Mouse (Mus musculus) cerebellum, adult 2 months (tissue): ENCODE data around the gene Egflam.

Source experiments
- CTCF ChIP-seq: fragments of 200-500 bp; IDR thresholded peaks from 2 replicates; pipeline ENCODE4 v1.5.1; 2011; ENCODE audit warnings: low read depth, mild to moderate bottlenecking, control low read depth, low read length, moderate library complexity, borderline replicate concordance; ENCODE audit not compliant: insufficient read depth
- POLR2A ChIP-seq: fragments of 200-500 bp; IDR thresholded peaks from 2 replicates; pipeline ENCODE4 v1.6.1; 2011; ENCODE audit warnings: low read length, control low read depth, borderline replicate concordance; ENCODE audit not compliant: insufficient read depth

DNA sequence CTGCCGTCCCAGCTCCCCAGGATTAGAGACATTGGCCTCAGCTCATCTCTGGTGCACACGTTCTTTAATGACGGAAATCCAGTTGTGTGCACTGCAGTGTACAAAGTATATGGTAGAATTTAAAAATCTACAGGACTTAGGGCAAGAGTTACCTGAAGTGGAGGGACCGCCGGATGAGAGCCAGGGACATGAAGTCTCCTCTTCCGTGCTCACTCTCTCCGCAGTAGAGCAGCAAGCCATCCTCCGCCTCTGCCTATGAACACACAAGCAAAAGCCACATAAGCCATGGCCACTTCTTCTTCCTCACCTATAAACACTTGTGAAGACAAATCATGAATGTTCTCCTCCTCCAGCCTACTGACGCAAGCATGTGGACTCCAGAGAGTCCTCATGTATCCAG, 147.2 kb downstream of the Egflam start:
- no peak for TF ChIP-seq CTCF
- TF ChIP-seq POLR2A, result no peak
